Mouse (Mus musculus) E14TG2a.4 (cell line): ENCODE results near the gene Lbh.

ENCODE experiments used
- H3K27me3 ChIP-seq: 2 replicates; pipeline ENCODE4 v1.6.1; 2014; ENCODE audit warnings: low read length, control low read depth; ENCODE audit not compliant: insufficient read depth
- H3K36me3 ChIP-seq: 2 replicates; pipeline ENCODE4 v1.6.1; 2014; ENCODE audit warnings: low read length, control low read depth; ENCODE audit not compliant: insufficient read depth
- H3K4me1 ChIP-seq: replicated peaks from 2 replicates; pipeline ENCODE4 v1.6.1; 2014; ENCODE audit warnings: low read depth, low read length, control low read depth
- H3K4me3 ChIP-seq: replicated peaks from 2 replicates; pipeline ENCODE4 v1.5.1; 2014; ENCODE audit warnings: mild to moderate bottlenecking, low read length
- H3K9me3 ChIP-seq: 2 replicates; pipeline ENCODE4 v1.6.1; 2014; ENCODE audit warnings: low read length, control low read depth
- CTCF ChIP-seq: conservative IDR thresholded peaks from 2 replicates; pipeline ENCODE4 v1.5.1; 2014; ENCODE audit warnings: low read length
- NANOG ChIP-seq: IDR thresholded peaks from 2 replicates; pipeline ENCODE4 v1.6.1; 2014; ENCODE audit warnings: borderline replicate concordance, low read length, mixed read lengths
- POU5F1 ChIP-seq: IDR thresholded peaks from 2 replicates; pipeline ENCODE4 v1.6.1; 2014; ENCODE audit warnings: low read length, borderline replicate concordance

Gene Lbh

GRCm38 (mm10) chr17:72918053-72918452 lies at the start of gene Lbh:
Gene Lbh (plus strand): TSS chr17:72918305.
- TF ChIP-seq NANOG: no peak
- TF ChIP-seq POU5F1: no peak
- TF ChIP-seq CTCF: no peak
- H3K36me3 ChIP-seq: no peaks in the 10 kb centered on the region
- H3K9me3 ChIP-seq: 0 out of 2 replicates have a peak, but pooled peaks cover 4% of the 10 kb centered on the region
- peaks cover 24% of the 10 kb centered on the region for H3K4me1 ChIP-seq
- peaks cover 74% of the 10 kb centered on the region for H3K27me3 ChIP-seq
- H3K4me3 ChIP-seq: peak within 1 kb of the TSS; percentile 77

GRCm38 (mm10) chr17:72878979-72879378 lies 39.1 kb upstream of the Lbh start:
- peaks cover 22% of the 10 kb centered on the region for H3K4me1 ChIP-seq
- H3K4me3 ChIP-seq: no peak overlapping the region
- peaks cover 38% of the 10 kb centered on the region for H3K9me3 ChIP-seq
- no peaks in the 10 kb centered on the region for H3K36me3 ChIP-seq
- peaks cover 50% of the 10 kb centered on the region for H3K27me3 ChIP-seq
- TF ChIP-seq POU5F1 (no peak), NANOG (no peak), CTCF (no peak)

GRCm38 (mm10) chr17:72880156-72880555 lies 37.9 kb upstream of the Lbh start:
- H3K27me3 ChIP-seq: peaks cover 38% of the 10 kb centered on the region
- no peak overlapping the region for H3K4me3 ChIP-seq
- peaks cover 22% of the 10 kb centered on the region for H3K4me1 ChIP-seq
- H3K36me3 ChIP-seq: no peaks in the 10 kb centered on the region
- TF ChIP-seq CTCF: no peak
- TF ChIP-seq NANOG: no peak
- TF ChIP-seq POU5F1: no peak
- H3K9me3 ChIP-seq: peaks cover 38% of the 10 kb centered on the region

GRCm38 (mm10) chr17:72881051-72881450 lies 37.1 kb upstream of the Lbh start:
- no peak overlapping the region for H3K4me3 ChIP-seq
- no peaks in the 10 kb centered on the region for H3K36me3 ChIP-seq
- peaks cover 29% of the 10 kb centered on the region for H3K27me3 ChIP-seq
- H3K9me3 ChIP-seq: peaks cover 38% of the 10 kb centered on the region
- TF ChIP-seq POU5F1: no peak
- no peak for TF ChIP-seq CTCF
- TF ChIP-seq NANOG: no peak
- H3K4me1 ChIP-seq: peaks cover 22% of the 10 kb centered on the region

- Histone ChIP-seq H3K36me3 (no peaks in the 10 kb centered on the region), H3K9me3 (peaks cover 42% of the 10 kb centered on the region), H3K4me1 (peaks cover 22% of the 10 kb centered on the region), H3K27me3 (peaks cover 28% of the 10 kb centered on the region), H3K4me3 (no peak overlapping the region)
- TF ChIP-seq POU5F1: no peak
- peak; percentile 89 for TF ChIP-seq NANOG
- TF ChIP-seq CTCF: no peak
These were observed 36.3 kb upstream of the Lbh start for GRCm38 (mm10) chr17:72881804-72882203.

- Histone ChIP-seq H3K4me3 (no peak overlapping the region), H3K27me3 (peaks cover 7% of the 10 kb centered on the region), H3K36me3 (no peaks in the 10 kb centered on the region), H3K9me3 (peaks cover 62% of the 10 kb centered on the region), H3K4me1 (no peaks in the 10 kb centered on the region)
- no peak for TF ChIP-seq POU5F1
- no peak for TF ChIP-seq NANOG
- TF ChIP-seq CTCF: no peak
These were observed 28.3 kb upstream of the Lbh start for GRCm38 (mm10) chr17:72889556-72890397.

- Histone ChIP-seq H3K36me3 (no peaks in the 10 kb centered on the region), H3K9me3 (peaks cover 55% of the 10 kb centered on the region)
- TF ChIP-seq POU5F1 (no peak), NANOG (no peak), CTCF (no peak)
These were observed 27.7 kb upstream of the Lbh start for GRCm38 (mm10) chr17:72890398-72890898.

GRCm38 (mm10) chr17:72891556-72891955 lies 26.5 kb upstream of the Lbh start:
- peaks cover 7% of the 10 kb centered on the region for H3K27me3 ChIP-seq
- H3K9me3 ChIP-seq: peaks cover 45% of the 10 kb centered on the region
- TF ChIP-seq CTCF (no peak), POU5F1 (no peak), NANOG (no peak)
- H3K4me1 ChIP-seq: no peaks in the 10 kb centered on the region
- H3K36me3 ChIP-seq: no peaks in the 10 kb centered on the region
- H3K4me3 ChIP-seq: no peak overlapping the region

More at GRCm38 (mm10) chr17:72890398-72890898, 27.7 kb upstream of the Lbh start:
- no peaks in the 10 kb centered on the region for H3K4me1 ChIP-seq
- H3K4me3 ChIP-seq: no peak overlapping the region
- peaks cover 7% of the 10 kb centered on the region for H3K27me3 ChIP-seq
